Comparison of ENCODE assay signal across 16 mouse cellular contexts in the genomic region with DNA sequence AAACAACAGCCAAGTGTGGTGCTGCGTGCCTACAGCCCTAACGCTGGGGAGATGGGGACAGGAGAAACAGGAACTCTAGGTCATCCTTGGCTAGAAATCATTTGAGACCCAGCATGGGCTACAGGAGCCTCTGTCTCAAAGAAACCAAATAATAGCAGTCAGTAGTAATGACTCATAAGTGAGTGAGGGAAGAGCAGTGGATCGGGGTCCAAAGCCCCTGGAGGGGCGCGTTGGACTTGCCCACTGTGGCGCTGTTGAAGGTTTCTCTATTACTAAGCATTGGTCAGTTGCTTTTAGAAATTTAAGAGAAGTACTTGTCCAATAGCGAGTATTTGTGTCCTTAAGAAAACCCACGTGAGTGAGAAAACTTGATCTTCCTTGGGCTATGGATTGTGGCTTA.
"Had no signal": no experiment of that assay in that cellular context is flagged by ENCODE, and none has a peak within 500 bp of the region (broad histone marks: within the 10 kb centered on the region; RNA-seq: fewer than 3 reads in every experiment).

No protein-coding gene starts in this region.

- H3K27me3 ChIP-seq: neural tube, embryonic 13.5 days; neural tube, embryonic 15.5 days; stomach, embryonic 15.5 days had no signal

- DNase-seq: retina, postnatal 1 day; right cerebral cortex, adult 18-20 months; right cerebral cortex, postnatal 14 days; right cerebral cortex, postnatal 25 days; right cerebral cortex, postnatal 4 days; spleen, adult 18-20 months; thymus, adult 18-20 months; thymus, adult 2 months; thymus, postnatal 14 days; thymus, postnatal 25 days; thymus, postnatal 36 days; thymus, postnatal 4 days had no signal

- H3K4me1 ChIP-seq: neural tube, embryonic 13.5 days; neural tube, embryonic 15.5 days; stomach, embryonic 15.5 days had no signal

- H3K9me3 ChIP-seq: neural tube, embryonic 13.5 days; neural tube, embryonic 15.5 days; stomach, embryonic 15.5 days had no signal

- H3K9ac ChIP-seq: neural tube, embryonic 13.5 days; neural tube, embryonic 15.5 days; stomach, embryonic 15.5 days had no signal

- H3K4me2 ChIP-seq: neural tube, embryonic 13.5 days; neural tube, embryonic 15.5 days; stomach, embryonic 15.5 days had no signal

- H3K4me3 ChIP-seq: neural tube, embryonic 13.5 days; neural tube, embryonic 15.5 days; stomach, embryonic 15.5 days had no signal

- H3K27ac ChIP-seq: neural tube, embryonic 13.5 days; neural tube, embryonic 15.5 days; stomach, embryonic 15.5 days; stomach, postnatal 0 days had no signal
